Mouse (Mus musculus) heart, embryonic 10.5 days (tissue): Measurements from ENCODE around the gene Abca12. TPM values are rescaled to one million over a fixed set of nuclear protein-coding genes. Genes with fewer than 3 reads are reported as not detected.

Source experiments
- DNase-seq: peaks from one replicate; pipeline ENCODE4 v3.0.0-alpha.2; 2017; ENCODE audit warnings: low spot score
- H3K27ac ChIP-seq: fragments of 300-500 bp; sonication (generic); 2 replicates; pipeline ENCODE4 v1.5.1; 2016; ENCODE audit warnings: mild to moderate bottlenecking
- H3K27me3 ChIP-seq: fragments of 300-500 bp; sonication (generic); 2 replicates; pipeline ENCODE4 v1.6.1; 2016; ENCODE audit warnings: mild to moderate bottlenecking; ENCODE audit not compliant: poor library complexity, insufficient read depth, severe bottlenecking
- H3K36me3 ChIP-seq: fragments of 300-500 bp; sonication (generic); 2 replicates; pipeline ENCODE4 v1.6.1; 2016; ENCODE audit warnings: mild to moderate bottlenecking, moderate library complexity
- H3K4me1 ChIP-seq: fragments of 300-500 bp; sonication (generic); 2 replicates; pipeline ENCODE4 v1.6.1; 2016; ENCODE audit warnings: mild to moderate bottlenecking
- H3K4me3 ChIP-seq: fragments of 300-500 bp; sonication (generic); 2 replicates; pipeline ENCODE4 v1.5.1; 2016; ENCODE audit warnings: mild to moderate bottlenecking, moderate library complexity
- H3K9me3 ChIP-seq: fragments of 300-500 bp; sonication (generic); 2 replicates; pipeline ENCODE4 v1.6.1; 2016; ENCODE audit warnings: mild to moderate bottlenecking, moderate library complexity
- WGBS: fragments of 180-500 bp; shearing (Covaris S2); methylation state at CpG from one replicate; pipeline ENCODE4 v1.1.7; 2016; 5-methylcytosine and 5-hydroxymethylcytosine counted together
- polyA plus RNA-seq: library from polyadenylated mRNA; unstranded; fragments of >200 nt; fragmentation: Nextera tagmentation; extraction: Ambion mirVana; gene quantifications from 2 replicates; pipeline ENCODE4 v1.2.1, GENCODE M21; 2016

Abca12 gene
- polyA plus RNA-seq: 0.04 and 0.09 TPM in 2 replicates

- H3K36me3 ChIP-seq: no peaks in the 10 kb centered on the region
- H3K4me3 ChIP-seq: no peak within 1 kb of the TSS
- WGBS: 82% methylated on average over 7 of the region's 7 CpGs
- H3K4me1 ChIP-seq: no peaks in the 10 kb centered on the region
- no peaks in the 10 kb centered on the region for H3K27me3 ChIP-seq
- no peak within 1 kb of the TSS for H3K27ac ChIP-seq
- H3K9me3 ChIP-seq: no peaks in the 10 kb centered on the region
- no peak for DNase-seq
These were observed at the start of gene Abca12 for GRCm38 (mm10) chr1:71414810-71415209. Abca12 (minus strand) TSS chr1:71414910.

- no peaks in the 10 kb centered on the region for H3K9me3 ChIP-seq
- H3K4me3 ChIP-seq: no peak overlapping the region
- 58% methylated on average over 3 of the region's 3 CpGs for WGBS
- no peak for DNase-seq
- no peaks in the 10 kb centered on the region for H3K36me3 ChIP-seq
- no peaks in the 10 kb centered on the region for H3K4me1 ChIP-seq
- H3K27ac ChIP-seq: no peak overlapping the region
- H3K27me3 ChIP-seq: no peaks in the 10 kb centered on the region
These were observed 43.3 kb upstream of the Abca12 start for GRCm38 (mm10) chr1:71457961-71458360.

- 90% methylated on average over 4 of the region's 4 CpGs for WGBS
- DNase-seq: no peak
- H3K27me3 ChIP-seq: no peaks in the 10 kb centered on the region
- H3K27ac ChIP-seq: no peak overlapping the region
- H3K4me3 ChIP-seq: no peak overlapping the region
- no peaks in the 10 kb centered on the region for H3K4me1 ChIP-seq
- no peaks in the 10 kb centered on the region for H3K9me3 ChIP-seq
- no peaks in the 10 kb centered on the region for H3K36me3 ChIP-seq
These were observed 32.7 kb upstream of the Abca12 start for GRCm38 (mm10) chr1:71447424-71447823.

GRCm38 (mm10) chr1:71421741-71422333, 7.1 kb upstream of the Abca12 start:
- no peaks in the 10 kb centered on the region for H3K27me3 ChIP-seq
- 75% methylated on average over 13 of the region's 13 CpGs for WGBS
- DNase-seq: no peak
- H3K27ac ChIP-seq: no peak overlapping the region
- no peaks in the 10 kb centered on the region for H3K36me3 ChIP-seq
- no peaks in the 10 kb centered on the region for H3K9me3 ChIP-seq
- H3K4me3 ChIP-seq: no peak overlapping the region
- no peaks in the 10 kb centered on the region for H3K4me1 ChIP-seq

GRCm38 (mm10) chr1:71418467-71418866, 3.8 kb upstream of the Abca12 start:
- no peaks in the 10 kb centered on the region for H3K36me3 ChIP-seq
- H3K27me3 ChIP-seq: no peaks in the 10 kb centered on the region
- WGBS: 86% methylated on average over 5 of the region's 5 CpGs
- H3K27ac ChIP-seq: no peak overlapping the region
- H3K4me3 ChIP-seq: no peak overlapping the region
- no peaks in the 10 kb centered on the region for H3K9me3 ChIP-seq
- no peak for DNase-seq
- H3K4me1 ChIP-seq: no peaks in the 10 kb centered on the region

GRCm38 (mm10) chr1:71417951-71418350, 3.2 kb upstream of the Abca12 start:
- Histone ChIP-seq H3K9me3 (no peaks in the 10 kb centered on the region), H3K27me3 (no peaks in the 10 kb centered on the region), H3K27ac (no peak overlapping the region), H3K4me1 (no peaks in the 10 kb centered on the region), H3K36me3 (no peaks in the 10 kb centered on the region), H3K4me3 (no peak overlapping the region)
- 83% methylated on average over 5 of the region's 5 CpGs for WGBS
- DNase-seq: no peak

- H3K36me3 ChIP-seq: no peaks in the 10 kb centered on the region
- no peak for DNase-seq
- H3K4me1 ChIP-seq: no peaks in the 10 kb centered on the region
- no peaks in the 10 kb centered on the region for H3K9me3 ChIP-seq
- H3K27ac ChIP-seq: no peak overlapping the region
- H3K4me3 ChIP-seq: no peak overlapping the region
- H3K27me3 ChIP-seq: no peaks in the 10 kb centered on the region
- 70% methylated on average over 5 of the region's 6 CpGs for WGBS
These were observed 626 bp downstream of the Abca12 start for GRCm38 (mm10) chr1:71414084-71414483.

GRCm38 (mm10) chr1:71413114-71413513, 1.6 kb downstream of the Abca12 start:
- Histone ChIP-seq H3K36me3 (no peaks in the 10 kb centered on the region), H3K4me3 (no peak overlapping the region), H3K27me3 (no peaks in the 10 kb centered on the region), H3K27ac (no peak overlapping the region), H3K9me3 (no peaks in the 10 kb centered on the region), H3K4me1 (no peaks in the 10 kb centered on the region)
- WGBS: 86% methylated on average over 11 of the region's 11 CpGs
- no peak for DNase-seq

- Histone ChIP-seq H3K4me1 (no peaks in the 10 kb centered on the region), H3K27me3 (no peaks in the 10 kb centered on the region), H3K27ac (no peak overlapping the region), H3K9me3 (no peaks in the 10 kb centered on the region), H3K36me3 (no peaks in the 10 kb centered on the region), H3K4me3 (no peak overlapping the region)
- DNase-seq: no peak
- 72% methylated on average over 7 of the region's 7 CpGs for WGBS
These were observed 7.0 kb downstream of the Abca12 start for GRCm38 (mm10) chr1:71407711-71408110.

GRCm38 (mm10) chr1:71397635-71398034, 17.1 kb downstream of the Abca12 start:
- no peaks in the 10 kb centered on the region for H3K36me3 ChIP-seq
- H3K9me3 ChIP-seq: no peaks in the 10 kb centered on the region
- H3K27ac ChIP-seq: no peak overlapping the region
- H3K4me3 ChIP-seq: no peak overlapping the region
- no peak for DNase-seq
- no peaks in the 10 kb centered on the region for H3K27me3 ChIP-seq
- H3K4me1 ChIP-seq: peaks cover 8% of the 10 kb centered on the region; the same call in 1 of the 2 replicates
- WGBS: 7% methylated on average over 3 of the region's 3 CpGs

- H3K36me3 ChIP-seq: no peaks in the 10 kb centered on the region
- WGBS: 88% methylated on average over 5 of the region's 5 CpGs
- H3K27ac ChIP-seq: no peak overlapping the region
- no peaks in the 10 kb centered on the region for H3K27me3 ChIP-seq
- H3K9me3 ChIP-seq: no peaks in the 10 kb centered on the region
- DNase-seq: no peak
- H3K4me1 ChIP-seq: peaks cover 8% of the 10 kb centered on the region; the same call in 1 of the 2 replicates
- H3K4me3 ChIP-seq: no peak overlapping the region
These were observed 18.6 kb downstream of the Abca12 start for GRCm38 (mm10) chr1:71396105-71396504.

- 27% methylated on average over 2 of the region's 2 CpGs for WGBS
- no peak for DNase-seq
- H3K9me3 ChIP-seq: no peaks in the 10 kb centered on the region
These were observed 20.5 kb downstream of the Abca12 start for GRCm38 (mm10) chr1:71394177-71394576.

GRCm38 (mm10) chr1:71393489-71393888, 21.2 kb downstream of the Abca12 start:
- DNase-seq: no peak
- H3K27ac ChIP-seq: no peak overlapping the region
- no peaks in the 10 kb centered on the region for H3K27me3 ChIP-seq
- H3K4me1 ChIP-seq: peaks cover 8% of the 10 kb centered on the region; the same call in 1 of the 2 replicates
- 89% methylated on average over 8 of the region's 8 CpGs for WGBS
- no peaks in the 10 kb centered on the region for H3K9me3 ChIP-seq
- no peaks in the 10 kb centered on the region for H3K36me3 ChIP-seq
- no peak overlapping the region for H3K4me3 ChIP-seq

More at GRCm38 (mm10) chr1:71394177-71394576, 20.5 kb downstream of the Abca12 start:
- Histone ChIP-seq H3K4me3 (no peak overlapping the region), H3K27me3 (no peaks in the 10 kb centered on the region), H3K36me3 (no peaks in the 10 kb centered on the region), H3K27ac (no peak overlapping the region), H3K4me1 (peaks cover 8% of the 10 kb centered on the region; the same call in 1 of the 2 replicates)

GRCm38 (mm10) chr1:71392463-71392862, 22.2 kb downstream of the Abca12 start:
- H3K36me3 ChIP-seq: no peaks in the 10 kb centered on the region
- H3K4me3 ChIP-seq: no peak overlapping the region
- H3K9me3 ChIP-seq: no peaks in the 10 kb centered on the region
- no peak overlapping the region for H3K27ac ChIP-seq
- DNase-seq: no peak
- peaks cover 3% of the 10 kb centered on the region; the same call in 1 of the 2 replicates for H3K4me1 ChIP-seq
- no peaks in the 10 kb centered on the region for H3K27me3 ChIP-seq
- 63% methylated on average over 2 of the region's 2 CpGs for WGBS
